Mouse (Mus musculus) liver, adult 2 months (tissue): ENCODE measurements around the gene Os9.

Experiments used
- CTCF ChIP-seq: fragments of 200-500 bp; IDR thresholded peaks from 2 replicates; pipeline ENCODE4 v1.5.1; 2011; ENCODE audit warnings: low read depth, low read length, control low read depth
- POLR2A ChIP-seq: fragments of 200-500 bp; IDR thresholded peaks from 2 replicates; pipeline ENCODE4 v1.6.1; 2011; ENCODE audit warnings: low read length, control low read depth; ENCODE audit not compliant: insufficient read depth; ENCODE audit errors: extremely low read depth

DNA sequence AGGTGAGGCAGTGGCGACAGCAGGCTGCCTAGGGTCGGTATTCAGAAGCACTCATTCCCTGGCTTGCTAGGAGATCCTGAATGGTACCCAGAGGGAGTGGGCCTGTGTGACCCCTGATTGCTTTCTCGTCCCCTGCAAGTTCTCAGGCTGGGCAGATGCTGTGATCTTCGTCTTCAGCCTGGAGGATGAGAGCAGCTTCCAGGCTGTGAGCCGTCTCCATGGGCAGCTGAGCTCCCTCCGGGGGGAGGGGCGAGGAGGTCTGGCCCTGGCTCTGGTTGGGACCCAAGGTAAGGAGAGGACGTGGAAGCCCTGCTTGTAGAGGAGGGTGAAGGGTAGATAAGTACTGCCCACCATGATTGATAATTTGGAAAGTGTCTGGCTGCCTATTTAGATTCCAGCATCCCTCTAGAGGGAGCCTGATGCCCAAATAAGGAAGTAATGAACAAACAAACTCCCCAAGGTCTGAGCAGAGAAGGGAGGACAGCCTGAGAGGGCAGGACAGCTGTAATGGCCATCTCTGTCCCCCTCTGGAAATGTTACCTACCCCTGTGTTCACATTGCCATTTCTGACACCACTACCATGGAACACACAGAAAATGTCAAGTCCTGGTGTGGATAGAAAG is 37.5 kb downstream of the Os9 start:
- no peak for TF ChIP-seq POLR2A
- no peak for TF ChIP-seq CTCF
